Mouse (Mus musculus) liver, adult 2 months (tissue): ENCODE data around the gene Tmprss5.

Source experiments
- CTCF ChIP-seq: fragments of 200-500 bp; IDR thresholded peaks from 2 replicates; pipeline ENCODE4 v1.5.1; 2011; ENCODE audit warnings: low read depth, low read length, control low read depth
- POLR2A ChIP-seq: fragments of 200-500 bp; IDR thresholded peaks from 2 replicates; pipeline ENCODE4 v1.6.1; 2011; ENCODE audit warnings: low read length, control low read depth; ENCODE audit not compliant: insufficient read depth; ENCODE audit errors: extremely low read depth

DNA sequence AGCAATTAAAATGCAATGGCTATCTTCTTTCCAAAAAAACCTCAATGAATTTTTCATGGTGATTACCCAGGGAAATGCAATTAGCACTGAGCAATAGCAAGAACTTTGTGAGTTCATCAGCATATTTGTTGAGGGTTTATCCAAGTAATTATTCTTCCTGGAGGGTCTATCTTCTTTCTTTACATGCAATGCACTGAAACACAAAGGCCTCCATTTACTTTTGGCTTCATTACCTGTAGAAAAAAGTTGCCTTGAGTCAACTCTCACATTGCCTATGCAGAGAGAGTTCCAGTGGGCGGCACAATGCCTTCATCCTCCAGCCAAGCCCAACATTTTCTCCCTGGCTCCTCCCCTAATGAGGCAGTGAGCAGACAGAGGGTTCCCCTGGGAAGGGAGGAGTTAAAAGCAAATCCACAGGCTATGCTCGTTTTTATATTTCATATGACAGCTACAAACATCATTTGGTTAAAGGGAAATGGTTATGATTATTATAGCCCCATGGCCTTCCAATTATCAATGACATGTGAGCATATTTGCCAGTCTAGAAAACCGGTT lies 37.3 kb downstream of the Tmprss5 start:
- no peak for TF ChIP-seq CTCF
- no peak for TF ChIP-seq POLR2A
